Mouse (Mus musculus) adrenal gland, postnatal 14 days (tissue): ENCODE results near the gene Sec22a. TPM values are rescaled to one million over a fixed set of nuclear protein-coding genes. Genes with fewer than 3 reads are reported as not detected.

Experiments
- total RNA-seq: library from RNA; stranded (reverse); gene quantifications from 2 replicates; pipeline ENCODE4 v1.2.3, GENCODE M21; 2021

Sec22a gene
- total RNA-seq, 1 experiment from 2014 or later, result 24.4 TPM

Other genes with a start within 250 kb of the Sec22a start
- gene Adcy5, start 209.0 kb downstream of the Sec22a start, total RNA-seq, result 6.3 and 8.9 TPM in 2 replicates
- gene Pdia5, start 127.0 kb upstream of the Sec22a start, total RNA-seq, result 18.5 and 23.4 TPM in 2 replicates
- 3.9 and 4.3 TPM in 2 replicates for gene Sema5b, start 177.2 kb upstream of the Sec22a start, total RNA-seq